Comparison of ENCODE assay signal across 8 mouse cellular contexts in genomic region chr7:112354503-112354951, GRCm38 (mm10).
DNase-seq lines count a peak whose midpoint lies in the region; ATAC-seq lines count a peak whose summit lies in the region.

No protein-coding gene starts in this region.

- no peaks in the 10 kb centered on the region for H3K36me3 ChIP-seq in forebrain, embryonic 11.5 days (ENCODE audit: control insufficient read depth, insufficient read depth, low read length)
- H3K36me3 ChIP-seq in kidney, embryonic 14.5 days (ENCODE audit: control insufficient read depth, insufficient read depth, low read length): no peaks in the 10 kb centered on the region

- no peak overlapping the region for H3K4me3 ChIP-seq in forebrain, embryonic 11.5 days (ENCODE audit: low read depth, low read length)
- H3K4me3 ChIP-seq in kidney, embryonic 14.5 days (ENCODE audit: low read length): no peak overlapping the region

- H3K9ac ChIP-seq in forebrain, embryonic 11.5 days (ENCODE audit: low read length): no peak overlapping the region
- H3K9ac ChIP-seq in kidney, embryonic 14.5 days (ENCODE audit: low read depth, low read length): no peak overlapping the region

- peak; percentile 43 for DNase-seq in gastrocnemius, postnatal 14 days
- DNase-seq in gastrocnemius, postnatal 36 days: no peak
- DNase-seq in ZHBTc4 (ENCODE audit: low read depth, low spot score): peak; percentile 10
- peak; percentile 80 for DNase-seq in forebrain, embryonic 11.5 days (ENCODE audit: low spot score)
- peak; percentile 37 for DNase-seq in lung, postnatal 36 days

- H3K9me3 ChIP-seq in forebrain, embryonic 11.5 days (ENCODE audit: control insufficient read depth, low read length): no peaks in the 10 kb centered on the region
- H3K9me3 ChIP-seq in kidney, embryonic 14.5 days (ENCODE audit: control insufficient read depth, low read length): no peaks in the 10 kb centered on the region

- peak; percentile 85 for ATAC-seq in forebrain, embryonic 11.5 days (replicated peaks; ENCODE audit: low FRiP score)
- ATAC-seq in kidney, embryonic 14.5 days (ENCODE audit: low FRiP score, low TSS enrichment): peak; percentile 70
- no peak for ATAC-seq in erythroblast, adult 5-6 weeks (replicated peaks; ENCODE audit: low FRiP score, poor library complexity, severe bottlenecking)
- ATAC-seq in megakaryocyte progenitor cell, adult 5-6 weeks (replicated peaks; ENCODE audit: poor library complexity): no peak

- 0 out of 2 replicates have a peak overlapping the region, but pooled peaks have one; percentile 24 for H3K4me2 ChIP-seq in forebrain, embryonic 11.5 days (ENCODE audit: low read depth, low read length, severe bottlenecking)
- H3K4me2 ChIP-seq in kidney, embryonic 14.5 days (replicated peaks; ENCODE audit: low read depth, low read length): no peak overlapping the region

- intact Hi-C loops in gastrocnemius, postnatal 14 days (cut with DNase I; ENCODE audit: low total_unique reads): no loop called here
- intact Hi-C loops in gastrocnemius, postnatal 36 days (cut with DNase I): loop anchor here (10.0 kb wide), 1 partner anchor 250 kb away; no protein-coding TSS in a partner anchor

- WGBS in forebrain, embryonic 11.5 days: 16% methylated on average over 7 of the region's 7 CpGs
- WGBS in kidney, embryonic 14.5 days: 20% methylated on average over 7 of the region's 7 CpGs

- H3K27me3 ChIP-seq in forebrain, embryonic 11.5 days (ENCODE audit: control insufficient read depth, insufficient read depth, low read length): no peaks in the 10 kb centered on the region
- H3K27me3 ChIP-seq in kidney, embryonic 14.5 days (ENCODE audit: control insufficient read depth, insufficient read depth, low read length): no peaks in the 10 kb centered on the region

- H3K4me1 ChIP-seq in forebrain, embryonic 11.5 days (replicated peaks; ENCODE audit: control insufficient read depth, insufficient read depth, low read length): peaks cover 11% of the 10 kb centered on the region; the same call in 1 of the 2 replicates
- peaks cover 25% of the 10 kb centered on the region for H3K4me1 ChIP-seq in kidney, embryonic 14.5 days (ENCODE audit: control insufficient read depth, insufficient read depth, low read length)

- H3K27ac ChIP-seq in forebrain, embryonic 11.5 days (ENCODE audit: low read depth, low read length): peak overlapping the region; percentile 50; the same call in 1 of the 2 replicates
- H3K27ac ChIP-seq in kidney, embryonic 14.5 days (ENCODE audit: low read depth, low read length): no peak overlapping the region

Comparison
In these comparisons a context has a peak if more than half of its experiments do, and no peak if none do; other contexts are left out.
1. DNase-seq: peak in gastrocnemius, postnatal 14 days (single experiment), ZHBTc4 (single experiment), forebrain, embryonic 11.5 days (single experiment) and lung, postnatal 36 days (single experiment); none in gastrocnemius, postnatal 36 days (0 of 2).
2. ATAC-seq: peak in forebrain, embryonic 11.5 days (single experiment) and kidney, embryonic 14.5 days (single experiment); none in erythroblast, adult 5-6 weeks (single experiment) and megakaryocyte progenitor cell, adult 5-6 weeks (single experiment).